Mouse (Mus musculus) thymus, postnatal 4 days (tissue): ENCODE data around the gene Ndel1.
A peak's percentile ranks its signal among the peaks of the same experiment; 100 is the strongest.
"Not testable (repeated sequence)": the region's sequence is repeated elsewhere in the genome, so short reads cannot be mapped to it uniquely, and the experiment has no call there.

Source experiments
- DNase-seq: peaks from one replicate; pipeline ENCODE4 v3.0.0; 2021

Ndel1 gene

DNA sequence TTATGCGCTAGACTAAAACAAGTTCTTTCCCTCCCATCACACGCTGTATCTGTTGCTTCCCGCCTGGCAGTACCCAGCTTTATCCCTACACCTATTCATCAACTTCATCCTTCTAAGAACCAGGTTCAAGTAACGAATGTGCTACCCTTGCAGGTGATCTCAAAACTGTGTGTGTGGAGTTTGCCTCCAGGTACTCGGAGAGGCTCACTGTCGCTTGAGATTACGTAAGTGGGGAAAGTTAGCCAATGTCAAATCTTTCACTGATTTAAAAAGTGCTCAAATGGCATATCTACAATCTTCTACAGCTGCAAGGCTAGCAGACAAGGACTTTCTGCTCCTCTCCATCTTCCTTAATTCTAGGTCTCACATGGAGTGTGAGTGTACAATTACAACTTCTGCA, 20.8 kb downstream of the Ndel1 start:
- no peak for DNase-seq

DNA sequence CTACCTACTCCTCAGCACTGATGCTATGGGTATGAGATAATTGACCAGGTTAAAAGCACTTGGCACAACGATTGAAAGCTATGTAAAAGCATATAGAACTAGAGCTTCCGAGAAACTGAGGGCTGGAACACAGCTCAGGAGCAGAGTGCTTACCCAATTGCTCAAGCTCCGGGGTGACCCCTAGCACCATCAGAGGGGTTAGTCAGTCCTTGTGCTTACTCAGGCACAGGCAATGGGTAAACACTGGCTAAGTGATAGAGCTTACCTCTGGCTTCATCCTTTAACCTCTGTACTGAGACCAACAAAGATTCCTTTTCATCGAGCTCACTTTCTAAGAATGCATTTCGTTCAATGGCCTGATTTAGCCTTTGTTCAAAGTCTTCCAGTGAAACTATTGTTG, 32.1 kb downstream of the Ndel1 start:
- DNase-seq: no peak

DNA sequence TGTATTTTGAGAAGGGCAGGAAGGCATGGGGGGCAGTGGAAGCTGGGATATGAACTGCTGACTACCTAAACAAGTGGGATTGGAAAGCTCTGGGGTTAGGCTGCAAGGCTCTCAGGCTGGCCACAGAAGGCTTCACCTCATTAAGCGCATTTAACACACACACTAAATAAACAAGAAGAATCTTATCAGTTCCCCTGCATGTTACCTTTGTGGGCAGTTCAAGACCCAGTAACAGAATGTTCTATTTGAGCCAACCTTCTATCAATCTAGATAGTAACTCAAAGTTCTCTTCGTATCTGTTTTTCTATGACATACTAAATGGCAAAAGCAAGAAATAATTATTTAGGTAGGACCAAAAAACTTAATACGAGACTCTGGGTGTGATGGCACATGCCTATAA, 36.6 kb downstream of the Ndel1 start:
- DNase-seq: no peak

DNA sequence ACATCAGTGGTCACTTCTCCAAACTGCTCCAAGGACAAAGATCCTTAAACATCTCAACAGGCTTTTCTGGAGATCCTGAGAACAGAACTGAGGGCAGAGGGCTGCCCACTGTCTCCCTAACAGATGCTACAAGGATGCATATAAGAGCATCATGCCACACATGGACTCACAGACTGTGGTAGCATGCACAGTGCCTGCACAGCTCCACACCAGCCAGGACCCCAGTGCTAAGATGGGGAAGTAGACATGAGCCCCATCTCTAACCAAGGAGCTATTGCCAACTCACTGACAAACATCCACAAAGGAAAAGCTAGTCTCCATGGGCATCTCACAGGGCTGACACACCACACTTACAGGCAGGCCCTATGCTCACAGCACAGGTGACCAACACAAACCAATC, 38.1 kb downstream of the Ndel1 start:
- no peak for DNase-seq

DNA sequence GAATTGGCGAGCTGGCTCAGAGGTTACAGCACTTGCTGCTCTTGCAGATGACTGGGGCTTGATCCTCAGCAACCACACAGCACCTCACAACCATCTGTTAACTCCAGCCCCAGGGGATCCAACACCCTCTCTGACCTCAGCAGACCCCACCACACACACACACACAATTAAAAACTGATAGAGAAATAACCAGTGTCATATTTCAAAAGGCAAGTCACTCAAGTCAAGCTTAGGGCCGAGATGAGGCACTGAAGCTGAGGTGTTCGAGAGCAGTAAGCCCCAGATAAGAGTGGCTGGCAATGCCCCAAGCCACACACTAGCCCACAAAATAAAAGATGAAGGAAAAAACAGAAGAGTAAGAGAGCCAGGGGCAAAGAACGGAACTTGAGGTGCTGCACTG, 38.9 kb downstream of the Ndel1 start:
- no peak for DNase-seq

DNA sequence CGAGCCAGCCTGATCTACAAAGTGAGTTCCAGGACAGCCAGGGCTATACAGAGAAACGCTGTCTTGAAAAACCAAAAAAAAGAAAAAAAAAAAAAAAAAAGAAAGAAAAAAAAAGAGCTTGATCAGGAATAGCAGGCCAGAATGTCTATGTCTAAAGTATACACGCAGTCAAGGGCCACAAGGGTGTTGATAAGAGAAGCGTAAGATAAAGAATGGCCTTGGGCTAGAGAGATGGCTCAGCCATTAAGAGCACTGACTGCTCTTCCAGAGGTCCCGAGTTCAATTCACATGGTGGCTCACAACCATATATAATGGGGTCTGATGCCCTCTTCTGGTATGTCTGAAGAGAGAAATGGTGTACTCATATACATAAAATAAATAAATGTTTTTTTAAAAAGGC, 40.1 kb downstream of the Ndel1 start:
- not testable (repeated sequence) for DNase-seq

DNA sequence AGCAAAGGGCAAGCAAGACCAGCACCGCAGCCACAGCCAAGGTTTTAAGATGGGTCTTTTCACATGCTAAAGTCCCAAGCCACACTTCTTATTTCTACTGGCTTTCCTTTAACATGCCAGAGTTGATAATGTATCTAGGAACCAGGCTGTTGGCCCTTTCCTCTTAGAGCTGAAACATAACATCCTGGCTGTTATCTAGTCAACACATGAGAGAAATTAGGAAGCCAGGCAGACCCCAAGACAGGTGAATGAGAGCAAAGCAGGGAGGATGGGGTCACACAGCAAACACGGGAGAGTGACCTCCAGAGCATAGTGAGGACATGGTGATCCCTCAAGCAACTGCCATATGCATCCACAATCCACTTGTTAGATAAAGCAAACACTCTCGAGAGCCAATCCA, 44.9 kb downstream of the Ndel1 start:
- no peak for DNase-seq

DNA sequence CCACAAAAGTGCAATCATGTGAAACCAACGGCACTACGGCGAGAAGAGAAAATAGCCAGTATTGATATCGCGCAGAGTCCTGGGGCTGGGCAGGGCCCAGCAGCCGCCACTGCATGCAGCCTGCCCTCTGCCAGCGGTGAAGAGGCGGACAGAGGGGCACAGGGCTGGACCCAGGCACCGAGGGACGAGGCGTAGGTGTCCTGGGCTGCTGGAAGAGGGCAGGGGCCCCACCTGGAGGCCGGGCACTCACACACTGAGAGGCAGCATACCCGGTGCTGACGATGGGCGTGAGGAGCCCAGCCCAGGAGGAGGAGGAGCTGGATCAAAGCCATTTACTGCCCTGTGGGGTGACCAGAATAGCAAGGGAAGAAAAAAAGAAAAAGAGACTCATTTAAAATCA, 49.3 kb downstream of the Ndel1 start:
- no peak for DNase-seq

DNA sequence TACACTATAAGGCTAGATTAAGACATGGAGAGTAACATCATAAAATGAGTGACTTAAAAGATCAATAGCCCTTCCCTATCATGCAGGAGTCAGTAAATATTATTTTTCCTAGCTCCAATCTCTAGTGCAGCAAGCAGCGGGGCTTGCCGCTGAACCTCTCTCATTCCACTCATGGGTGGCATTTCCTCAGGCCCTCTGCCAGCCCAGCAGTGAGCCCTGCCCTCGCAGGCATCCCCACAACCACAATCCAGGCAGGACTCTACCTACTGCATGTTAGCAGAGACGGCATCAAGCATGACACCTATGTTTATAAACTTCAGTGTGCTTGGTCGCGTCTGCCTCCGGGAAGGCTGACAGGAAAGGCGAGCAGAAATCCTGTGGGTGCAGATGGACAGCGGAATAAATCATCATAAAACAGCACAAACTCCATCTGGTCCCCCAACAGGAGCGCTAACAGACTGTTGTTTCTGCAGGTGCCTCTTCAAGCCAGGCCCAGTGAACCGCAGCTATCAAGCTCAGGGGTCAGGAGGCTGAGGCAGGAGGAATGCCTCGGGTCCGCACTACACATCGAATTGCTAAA, 52.3 kb downstream of the Ndel1 start:
- no peak for DNase-seq

DNA sequence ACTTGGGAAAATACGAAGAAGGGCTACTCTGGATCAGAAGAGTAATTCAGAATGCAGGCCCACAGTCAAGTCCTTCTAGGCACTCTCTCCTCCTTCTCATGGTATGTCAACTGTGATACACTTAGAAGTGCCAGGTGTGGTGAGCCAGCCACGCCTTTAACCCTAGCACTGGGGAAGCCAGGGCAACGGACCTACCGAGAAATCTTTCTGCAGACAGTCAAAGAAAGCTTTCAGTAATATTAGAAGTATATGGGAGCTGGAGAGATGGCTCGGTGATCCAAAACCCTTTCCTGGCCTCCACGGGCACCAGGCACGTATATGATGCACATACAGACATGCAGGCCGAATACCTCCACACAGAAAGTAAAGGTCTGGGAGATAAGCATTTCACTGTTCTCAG, 53.2 kb downstream of the Ndel1 start:
- no peak for DNase-seq

DNA sequence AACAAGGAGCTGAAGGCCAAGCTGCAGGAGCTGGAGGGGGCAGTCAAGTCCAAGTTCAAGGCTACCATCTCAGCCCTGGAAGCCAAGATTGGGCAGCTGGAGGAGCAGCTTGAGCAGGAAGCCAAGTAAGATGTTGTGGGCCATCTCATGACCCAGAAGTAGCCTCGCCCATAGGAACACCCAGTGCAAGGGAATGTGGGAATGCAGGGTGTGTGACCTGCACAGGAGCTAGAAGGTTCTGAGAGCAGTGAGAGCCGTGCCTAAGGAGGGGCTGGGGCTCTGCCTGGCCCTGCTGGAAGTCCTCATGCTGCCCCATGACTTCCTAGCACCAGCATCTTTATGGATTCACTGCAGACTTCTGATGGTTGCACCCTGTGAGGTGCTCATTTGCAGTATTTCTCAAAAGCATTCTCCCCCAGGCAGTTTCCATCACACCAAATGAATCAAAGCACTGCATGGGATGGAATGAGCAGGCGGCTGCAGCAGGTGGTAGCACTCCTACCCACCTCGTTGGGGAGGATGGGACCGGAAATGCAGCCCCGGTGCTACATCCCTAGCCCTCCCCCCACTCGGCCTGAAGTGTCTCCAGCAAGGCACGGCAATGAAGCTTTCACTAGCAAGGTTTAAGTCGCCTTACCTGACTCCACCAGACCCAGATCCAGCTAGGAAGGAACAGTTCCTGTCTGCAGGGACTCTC, 59.6 kb downstream of the Ndel1 start:
- DNase-seq: no peak

DNA sequence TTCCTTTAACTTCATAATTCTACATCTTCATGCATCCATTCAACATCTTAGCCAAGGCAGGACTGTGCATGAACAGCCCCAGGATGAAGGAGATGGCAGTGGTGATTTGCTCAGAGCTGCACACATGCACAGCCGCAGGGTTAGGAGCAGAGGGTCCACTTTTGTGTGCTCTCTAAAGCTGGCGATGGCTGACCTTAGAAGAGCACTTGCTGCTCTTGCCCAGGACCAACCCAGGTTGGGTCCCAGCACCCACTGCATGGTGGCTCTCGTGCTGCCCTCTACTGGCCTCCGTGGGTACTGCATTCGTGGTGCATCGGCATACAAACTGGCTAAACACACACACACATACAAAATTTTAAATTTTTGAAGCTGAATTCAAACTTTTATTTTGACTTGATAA, 63.9 kb downstream of the Ndel1 start:
- DNase-seq: peak; percentile 89

DNA sequence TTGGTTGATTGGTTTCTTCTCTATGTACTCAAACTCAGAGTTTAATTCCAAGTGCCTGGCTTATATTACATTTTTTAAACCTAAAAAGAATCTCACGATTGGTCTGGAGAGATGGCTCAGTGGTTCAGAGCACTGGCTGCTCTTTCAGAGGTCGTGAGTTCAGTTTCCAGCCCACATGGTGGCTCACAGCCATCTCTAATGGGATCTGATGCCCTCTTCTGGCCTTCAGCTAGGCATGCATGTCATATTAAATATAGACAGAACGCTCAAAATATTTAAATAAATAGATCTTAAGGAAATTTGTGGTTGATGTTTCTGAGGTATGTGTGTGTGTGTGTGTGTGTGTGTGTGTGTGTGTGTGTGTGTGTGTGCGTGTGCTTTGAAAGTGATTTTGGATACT, 66.5 kb downstream of the Ndel1 start:
- no peak for DNase-seq

DNA sequence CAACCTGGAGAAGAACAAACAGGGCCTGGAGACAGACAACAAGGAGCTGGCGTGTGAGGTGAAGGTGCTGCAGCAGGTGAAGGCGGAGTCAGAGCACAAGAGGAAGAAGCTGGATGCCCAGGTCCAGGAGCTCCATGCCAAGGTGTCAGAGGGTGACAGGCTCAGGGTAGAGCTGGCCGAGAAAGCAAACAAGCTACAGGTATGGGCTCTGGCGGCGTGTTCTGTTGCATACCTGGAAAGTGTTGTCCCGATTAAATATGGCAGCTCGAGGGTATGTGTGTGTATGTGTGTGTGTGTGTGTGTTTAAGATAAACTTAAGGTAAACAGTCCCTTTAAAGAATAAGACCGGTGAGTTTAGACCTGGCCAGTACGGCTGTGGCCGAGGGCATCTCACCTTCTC, 73.4 kb downstream of the Ndel1 start:
- no peak for DNase-seq

DNA sequence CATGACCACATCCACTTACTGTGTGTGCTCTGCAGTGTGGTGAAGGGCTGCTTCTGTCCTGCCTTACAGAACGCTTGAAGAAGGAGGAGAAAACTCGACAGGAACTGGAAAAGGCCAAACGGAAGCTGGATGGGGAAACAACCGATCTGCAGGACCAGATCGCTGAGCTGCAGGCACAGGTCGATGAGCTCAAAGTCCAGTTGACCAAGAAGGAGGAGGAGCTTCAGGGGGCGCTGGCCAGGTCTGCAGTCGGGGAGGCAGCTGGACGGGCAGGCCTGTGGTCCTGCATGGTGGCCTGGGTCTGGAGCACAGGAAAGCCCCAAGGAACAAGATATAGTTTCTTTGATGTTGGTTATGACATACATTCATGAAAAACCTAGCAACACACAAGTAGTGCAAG, 79.9 kb downstream of the Ndel1 start:
- no peak for DNase-seq

DNA sequence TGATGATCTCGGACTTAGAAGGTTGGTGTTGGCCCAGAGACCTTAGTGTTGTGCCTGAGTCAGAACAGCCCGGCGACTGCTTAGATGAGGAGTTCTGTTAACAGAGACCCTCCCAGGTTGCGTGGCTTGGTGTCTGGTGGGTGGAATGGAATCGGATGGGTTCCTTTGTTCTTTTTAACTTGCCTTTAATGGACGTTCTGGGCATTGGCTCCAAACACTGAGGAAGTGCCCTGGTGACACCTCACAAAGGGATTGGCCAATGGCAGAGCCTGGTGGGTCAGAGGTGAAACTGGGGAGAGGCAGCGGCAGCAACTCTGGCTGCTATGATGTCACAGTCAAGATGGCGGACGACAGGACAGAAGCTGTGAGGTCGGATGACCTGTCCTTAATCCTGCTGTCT, 80.9 kb downstream of the Ndel1 start:
- DNase-seq: no peak

DNA sequence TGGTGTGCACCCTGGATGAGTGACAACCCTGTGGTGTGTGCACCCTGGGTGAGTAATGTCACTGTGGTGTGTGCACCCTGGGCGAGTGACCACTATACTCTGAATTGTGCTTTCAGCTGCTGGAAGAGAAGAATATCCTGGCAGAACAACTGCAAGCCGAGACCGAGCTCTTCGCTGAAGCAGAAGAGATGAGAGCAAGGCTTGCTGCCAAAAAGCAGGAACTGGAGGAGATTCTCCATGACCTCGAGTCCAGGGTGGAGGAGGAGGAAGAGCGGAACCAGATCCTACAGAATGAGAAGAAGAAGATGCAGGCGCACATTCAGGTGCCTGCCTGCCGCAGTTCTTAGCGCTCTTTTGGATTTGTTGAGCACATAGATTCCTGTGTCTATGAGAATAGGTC, 84.4 kb downstream of the Ndel1 start:
- no peak for DNase-seq

DNA sequence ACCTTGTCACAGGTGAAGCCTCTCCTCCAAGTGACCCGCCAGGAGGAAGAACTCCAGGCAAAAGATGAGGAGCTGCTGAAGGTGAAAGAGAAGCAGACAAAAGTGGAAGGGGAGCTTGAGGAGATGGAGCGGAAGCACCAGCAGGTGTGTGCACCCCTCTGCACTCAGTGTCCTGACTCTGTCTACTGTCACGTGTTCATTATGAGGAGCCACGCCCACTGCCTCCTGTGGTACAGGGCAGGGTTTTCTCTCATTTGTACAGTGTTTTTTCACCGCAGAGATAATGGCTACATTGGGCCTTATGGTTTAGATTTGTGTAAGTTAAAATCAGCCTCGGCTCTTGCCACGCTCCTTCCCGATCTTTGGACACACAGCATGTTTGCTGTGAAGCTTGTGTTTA, 85.8 kb downstream of the Ndel1 start:
- DNase-seq: peak; percentile 33

DNA sequence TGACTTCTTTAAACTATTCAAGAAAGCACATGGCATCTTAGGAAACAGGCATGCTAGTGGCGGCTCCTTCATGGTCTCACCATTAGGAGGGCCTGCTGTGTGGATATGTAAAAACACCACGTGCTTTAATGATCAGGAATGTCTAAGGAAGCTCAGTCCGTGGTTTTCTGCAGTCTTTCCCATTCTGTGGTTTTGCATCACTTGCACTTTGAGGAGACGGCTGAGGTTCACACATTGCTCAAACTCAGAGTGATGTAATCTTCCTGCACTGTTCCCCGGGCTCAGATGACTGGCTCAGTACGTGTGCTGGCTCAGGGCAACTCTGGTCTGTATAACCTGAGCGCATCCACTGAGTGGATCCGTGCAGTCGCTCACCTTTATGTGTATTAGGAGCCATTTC, 89.3 kb downstream of the Ndel1 start:
- DNase-seq: no peak

DNA sequence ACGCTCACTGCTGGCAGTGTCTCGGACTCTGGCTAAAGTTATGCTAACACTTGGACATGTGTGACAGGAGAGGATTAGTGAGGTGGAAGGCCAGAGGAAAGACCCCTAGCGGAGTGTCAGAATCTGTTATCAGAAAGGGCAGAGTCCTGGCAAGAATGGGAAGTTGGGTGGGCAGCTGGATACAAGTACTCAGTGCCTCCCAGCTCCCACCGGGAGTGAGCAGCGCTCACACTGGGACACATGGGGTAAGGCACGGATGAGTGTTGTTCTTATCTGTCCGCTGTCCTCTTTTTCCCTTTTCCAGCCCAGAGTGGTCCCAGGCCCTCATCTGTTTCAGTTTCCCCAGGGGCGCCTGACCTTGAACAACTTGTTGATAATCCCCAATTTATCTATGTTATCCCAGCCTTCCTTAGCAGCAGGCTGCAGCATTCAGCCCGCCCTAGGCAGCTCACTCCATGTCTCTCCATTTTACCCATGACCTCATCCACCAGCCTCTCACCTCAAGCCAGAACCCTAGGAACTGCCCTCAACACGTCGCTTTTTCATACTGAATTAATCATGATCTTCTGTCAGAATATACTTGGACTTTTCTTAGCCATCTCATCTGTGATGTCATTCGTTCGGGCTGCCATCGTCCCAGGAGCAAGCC, 91.1 kb downstream of the Ndel1 start:
- no peak for DNase-seq

DNA sequence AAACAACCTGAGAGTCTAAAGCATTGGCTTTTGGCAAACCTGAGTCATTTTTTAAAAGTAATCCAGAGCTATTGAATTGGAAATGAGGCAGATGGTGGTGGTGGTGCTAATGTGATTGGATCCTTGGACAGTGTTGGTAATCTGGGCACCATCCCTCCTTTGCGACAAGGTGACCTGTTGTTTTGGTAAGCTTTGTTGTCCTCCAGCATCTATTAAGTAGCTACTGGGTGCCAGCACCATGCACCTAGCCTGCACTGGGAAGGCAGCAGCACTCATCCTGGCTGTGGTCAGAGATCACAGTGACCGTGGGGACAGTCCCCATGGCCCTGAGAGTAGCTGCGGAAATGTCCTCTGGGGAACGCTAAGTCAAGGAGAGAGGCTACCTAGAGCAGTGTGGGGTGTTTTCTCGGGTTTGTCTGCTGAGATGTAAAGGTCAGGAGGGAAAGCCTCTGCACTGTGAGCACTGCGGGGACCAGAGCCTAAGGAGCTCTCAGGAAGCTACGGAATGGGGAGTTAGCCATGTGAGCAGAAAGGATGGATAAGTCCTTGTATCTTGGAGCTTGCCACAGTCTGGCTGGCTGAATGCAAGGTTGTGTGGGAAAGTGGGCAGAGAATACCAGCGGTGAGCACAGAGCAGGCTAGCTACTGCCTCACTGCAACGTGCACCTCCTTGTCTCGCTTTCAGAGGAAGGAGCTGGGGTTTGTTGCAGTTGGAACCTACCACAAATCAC, 91.8 kb downstream of the Ndel1 start:
- DNase-seq: no peak

DNA sequence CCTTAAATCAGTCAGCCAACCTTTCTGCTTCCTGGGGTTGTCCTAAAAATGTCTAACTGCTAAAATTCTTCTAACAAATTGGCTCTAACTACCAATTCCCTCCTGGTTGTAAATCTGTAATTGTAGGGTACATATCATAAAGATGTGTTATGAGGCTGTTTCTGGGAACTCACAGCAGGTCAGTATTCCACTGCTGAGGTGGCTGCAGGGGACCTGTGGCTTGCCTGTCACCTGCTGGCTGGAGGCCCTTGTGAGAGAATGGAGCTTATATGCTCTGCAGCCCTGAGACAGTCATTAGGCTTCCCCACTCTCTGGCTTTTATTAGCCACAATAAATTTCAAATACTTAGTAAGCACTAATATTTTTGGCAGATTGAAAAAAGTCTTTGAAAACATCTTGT, 92.8 kb downstream of the Ndel1 start:
- DNase-seq: no peak

DNA sequence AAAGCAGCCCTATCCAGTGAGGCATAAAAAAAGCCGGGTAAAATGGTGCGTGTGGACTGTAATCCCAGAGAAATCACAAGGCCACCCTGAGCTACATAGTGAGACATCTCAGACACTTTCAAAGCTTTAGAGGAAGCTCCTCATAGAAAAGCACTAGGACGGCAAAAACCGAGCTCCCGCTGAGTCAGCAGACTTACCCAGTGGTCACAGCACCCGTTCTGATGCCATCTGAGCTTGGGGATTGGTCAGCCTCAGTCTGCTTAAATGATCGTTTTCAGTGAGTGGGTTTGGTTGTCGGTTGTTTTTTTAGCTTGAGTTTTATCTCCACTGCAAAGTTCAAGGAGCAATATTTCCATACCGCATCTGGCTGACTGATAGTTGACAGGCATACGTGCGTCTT, 93.7 kb downstream of the Ndel1 start:
- DNase-seq: no peak

DNA sequence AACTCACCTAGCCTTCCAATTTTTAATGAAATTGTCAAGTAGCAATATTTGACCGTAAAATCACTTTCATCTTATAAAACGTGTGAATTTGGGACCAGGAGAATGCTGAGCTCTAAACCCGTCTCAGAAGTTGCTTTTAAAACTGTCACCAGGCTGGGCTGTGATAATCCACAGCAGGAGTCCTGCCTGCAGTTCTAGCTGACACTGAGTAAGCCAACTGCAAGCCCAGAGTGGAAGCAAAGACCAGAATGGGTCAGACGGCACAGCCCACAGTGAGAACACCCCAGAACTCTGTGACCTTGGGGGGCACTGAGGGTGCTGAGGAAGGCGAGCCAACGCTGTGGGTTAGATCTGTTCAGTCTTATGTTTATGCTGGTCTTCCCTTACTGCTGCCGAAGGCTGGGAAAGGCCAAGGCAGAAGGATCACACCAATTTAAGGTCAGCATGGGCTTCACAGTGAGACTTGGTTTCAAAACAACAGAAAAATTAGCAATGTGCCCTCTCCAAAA, 95.5 kb downstream of the Ndel1 start:
- DNase-seq: no peak
